Mouse (Mus musculus): Measurements from ENCODE around the gene C1rl. TPM values are rescaled to one million over a fixed set of nuclear protein-coding genes. Genes with fewer than 3 reads are reported as not detected.

The C1rl gene
- 0.29 and 0.38 TPM in 2 replicates for polyA plus RNA-seq (2014; fragmentation: Nextera tagmentation; extraction: Ambion mirVana)

DNA sequence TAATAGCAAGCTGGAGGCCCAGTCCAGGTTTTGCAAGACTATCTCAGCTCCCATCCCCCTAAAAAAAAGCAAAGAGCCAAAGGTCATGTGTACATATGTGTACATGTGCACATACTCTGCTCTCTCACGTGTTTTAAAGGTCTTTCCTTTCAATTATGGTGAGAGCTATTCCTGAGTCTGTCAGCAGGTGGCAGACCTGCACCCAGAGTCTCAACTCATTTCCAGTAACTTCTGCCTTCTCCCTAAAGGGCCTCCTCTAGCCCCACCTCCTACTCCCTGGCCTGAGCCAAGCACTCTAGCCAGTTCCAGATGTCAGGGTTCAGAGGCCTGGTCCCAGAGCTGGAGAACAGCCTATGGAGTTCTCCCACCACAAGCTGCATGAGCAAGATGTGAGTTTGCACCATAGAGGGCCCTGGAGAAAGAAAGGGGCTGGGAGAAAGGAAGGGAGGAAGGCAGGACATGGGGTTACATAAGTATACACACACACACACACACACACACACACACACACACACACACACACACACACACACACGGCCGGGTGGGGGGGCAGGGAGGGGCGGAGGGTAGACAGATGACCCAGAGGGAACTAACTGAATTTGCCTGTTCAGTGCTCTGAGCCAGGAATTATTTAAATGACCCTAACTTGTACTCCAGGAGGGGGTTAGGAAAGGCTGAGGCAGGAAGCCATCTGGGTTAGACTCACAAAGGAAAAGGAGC is at the start of gene C1rl:
Gene C1rl, plus strand, starts transcription at position 272 of the 720 bp plus-strand sequence.
- no peak within 1 kb of the TSS for H3K4me3 ChIP-seq (ENCODE audit: low read depth, low read length)
- no peaks in the 10 kb centered on the region for H3K36me3 ChIP-seq (replicated peaks; ENCODE audit: control insufficient read depth, insufficient read depth, low read depth, low read length)
- ATAC-seq (replicated peaks; ENCODE audit: insufficient number of reproducible peaks, low FRiP score, low TSS enrichment, low read depth) (peak; percentile 87), DNase-seq (ENCODE audit: low spot score) (peak; percentile 88)
- H3K4me2 ChIP-seq (ENCODE audit: low read depth, low read length), result no peak within 1 kb of the TSS
- 37% methylated on average over 4 of the region's 4 CpGs for WGBS
- H3K27me3 ChIP-seq (ENCODE audit: control insufficient read depth, insufficient read depth, low read length), result no peaks in the 10 kb centered on the region
- H3K4me1 ChIP-seq (ENCODE audit: control insufficient read depth, insufficient read depth, low read length), result no peaks in the 10 kb centered on the region
- no peak within 1 kb of the TSS for H3K27ac ChIP-seq (replicated peaks; ENCODE audit: low read depth, low read length)
- no peak within 1 kb of the TSS for H3K9ac ChIP-seq (replicated peaks; ENCODE audit: low read length)
- no peaks in the 10 kb centered on the region for H3K9me3 ChIP-seq (replicated peaks; ENCODE audit: control insufficient read depth, low read length)

DNA sequence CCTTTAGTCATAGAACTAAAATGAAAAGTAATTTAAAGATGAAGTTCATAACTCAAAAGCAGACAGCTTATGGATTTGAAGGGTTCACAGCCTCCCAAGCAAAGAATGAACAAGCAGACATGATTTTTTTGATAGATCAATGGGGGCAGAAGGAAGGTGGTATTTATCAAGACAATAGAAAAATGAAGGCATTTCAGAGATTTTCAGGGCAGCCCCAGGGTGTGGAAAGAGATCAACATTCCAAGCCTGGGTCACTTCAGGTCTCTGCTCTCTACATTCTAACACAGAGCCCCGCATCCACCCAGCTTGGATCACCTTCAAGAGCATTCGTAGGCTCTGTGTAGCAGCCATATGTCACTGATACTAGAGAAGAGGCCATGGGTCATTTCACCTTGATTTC is 49.6 kb upstream of the C1rl start:
- Histone ChIP-seq H3K4me2 (ENCODE audit: low read depth, low read length) (no peak overlapping the region), H3K27me3 (ENCODE audit: control insufficient read depth, insufficient read depth, low read length) (no peaks in the 10 kb centered on the region), H3K9me3 (replicated peaks; ENCODE audit: control insufficient read depth, low read length) (no peaks in the 10 kb centered on the region), H3K36me3 (replicated peaks; ENCODE audit: control insufficient read depth, insufficient read depth, low read depth, low read length) (no peaks in the 10 kb centered on the region), H3K9ac (replicated peaks; ENCODE audit: low read length) (no peak overlapping the region), H3K4me3 (ENCODE audit: low read depth, low read length) (no peak overlapping the region), H3K4me1 (ENCODE audit: control insufficient read depth, insufficient read depth, low read length) (no peaks in the 10 kb centered on the region), H3K27ac (replicated peaks; ENCODE audit: low read depth, low read length) (no peak overlapping the region)
- WGBS, result 72% methylated on average over 2 of the region's 2 CpGs
- DNase-seq (ENCODE audit: low spot score) (no peak), ATAC-seq (replicated peaks; ENCODE audit: insufficient number of reproducible peaks, low FRiP score, low TSS enrichment, low read depth) (no peak)

DNA sequence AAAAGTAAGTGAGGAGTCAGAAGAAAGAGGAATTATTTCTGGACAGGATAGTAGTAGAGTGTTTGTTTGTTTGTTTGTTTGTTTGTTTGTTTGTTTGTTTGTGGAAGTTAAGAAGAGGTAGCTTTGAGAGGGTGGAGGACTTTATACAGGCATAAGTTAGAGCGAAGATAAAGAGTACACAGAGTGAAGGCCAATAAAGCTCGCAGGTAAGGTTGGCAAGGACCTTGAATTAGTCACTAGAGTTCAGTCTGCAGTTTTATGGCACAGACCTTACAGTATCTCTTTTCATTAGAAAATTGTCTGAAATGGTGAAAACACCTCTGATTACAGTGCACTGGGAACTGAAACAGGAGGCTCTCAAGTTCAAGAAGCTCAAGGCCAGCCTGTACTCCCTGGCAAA is 46.9 kb upstream of the C1rl start:
- no peaks in the 10 kb centered on the region for H3K9me3 ChIP-seq (replicated peaks; ENCODE audit: control insufficient read depth, low read length)
- H3K4me1 ChIP-seq (ENCODE audit: control insufficient read depth, insufficient read depth, low read length), result no peaks in the 10 kb centered on the region
- DNase-seq (ENCODE audit: low spot score) (no peak), ATAC-seq (replicated peaks; ENCODE audit: insufficient number of reproducible peaks, low FRiP score, low TSS enrichment, low read depth) (no peak)
- no peak overlapping the region for H3K27ac ChIP-seq (replicated peaks; ENCODE audit: low read depth, low read length)
- no peak overlapping the region for H3K4me2 ChIP-seq (ENCODE audit: low read depth, low read length)
- H3K27me3 ChIP-seq (ENCODE audit: control insufficient read depth, insufficient read depth, low read length), result no peaks in the 10 kb centered on the region
- H3K9ac ChIP-seq (replicated peaks; ENCODE audit: low read length), result no peak overlapping the region
- no peak overlapping the region for H3K4me3 ChIP-seq (ENCODE audit: low read depth, low read length)
- WGBS, result 91% methylated on average over 2 of the region's 2 CpGs
- H3K36me3 ChIP-seq (replicated peaks; ENCODE audit: control insufficient read depth, insufficient read depth, low read depth, low read length), result no peaks in the 10 kb centered on the region

- ATAC-seq (replicated peaks; ENCODE audit: insufficient number of reproducible peaks, low FRiP score, low TSS enrichment, low read depth) (no peak), DNase-seq (ENCODE audit: low spot score) (no peak)
- H3K4me1 ChIP-seq (ENCODE audit: control insufficient read depth, insufficient read depth, low read length), result no peaks in the 10 kb centered on the region
- H3K36me3 ChIP-seq (replicated peaks; ENCODE audit: control insufficient read depth, insufficient read depth, low read depth, low read length), result no peaks in the 10 kb centered on the region
- no peaks in the 10 kb centered on the region for H3K9me3 ChIP-seq (replicated peaks; ENCODE audit: control insufficient read depth, low read length)
- H3K27me3 ChIP-seq (ENCODE audit: control insufficient read depth, insufficient read depth, low read length), result no peaks in the 10 kb centered on the region
- H3K4me2 ChIP-seq (ENCODE audit: low read depth, low read length), result no peak overlapping the region
- H3K9ac ChIP-seq (replicated peaks; ENCODE audit: low read length), result no peak overlapping the region
- H3K27ac ChIP-seq (replicated peaks; ENCODE audit: low read depth, low read length), result no peak overlapping the region
- WGBS, result 96% methylated on average over 9 of the region's 9 CpGs
- H3K4me3 ChIP-seq (ENCODE audit: low read depth, low read length), result no peak overlapping the region
Observed at GRCm38 (mm10) chr6:124446459-124446858, 46.5 kb upstream of the C1rl start.

DNA sequence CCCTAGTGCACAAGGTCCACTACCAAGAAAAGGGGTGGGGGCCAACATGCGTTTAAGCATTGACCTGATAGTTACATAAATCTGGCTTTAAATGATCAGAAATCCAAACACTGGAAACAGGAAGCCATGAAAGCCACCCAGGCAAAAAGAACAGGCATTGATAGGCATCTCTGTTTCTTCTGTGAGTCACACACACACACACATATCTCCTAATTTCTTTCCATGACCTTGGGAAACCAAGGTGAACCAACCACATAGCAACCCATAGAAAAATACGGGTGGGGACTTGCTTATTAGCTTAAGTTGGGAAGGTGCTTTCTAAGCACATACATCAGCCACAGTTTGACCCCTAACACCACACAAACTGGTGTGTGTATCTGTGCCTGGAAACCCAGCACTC is 45.6 kb upstream of the C1rl start:
- H3K27me3 ChIP-seq (ENCODE audit: control insufficient read depth, insufficient read depth, low read length), result no peaks in the 10 kb centered on the region
- H3K4me1 ChIP-seq (ENCODE audit: control insufficient read depth, insufficient read depth, low read length), result no peaks in the 10 kb centered on the region
- no peak overlapping the region for H3K4me2 ChIP-seq (ENCODE audit: low read depth, low read length)
- ATAC-seq (replicated peaks; ENCODE audit: insufficient number of reproducible peaks, low FRiP score, low TSS enrichment, low read depth) (no peak), DNase-seq (ENCODE audit: low spot score) (no peak)
- H3K27ac ChIP-seq (replicated peaks; ENCODE audit: low read depth, low read length), result no peak overlapping the region
- H3K9ac ChIP-seq (replicated peaks; ENCODE audit: low read length), result no peak overlapping the region
- no peaks in the 10 kb centered on the region for H3K36me3 ChIP-seq (replicated peaks; ENCODE audit: control insufficient read depth, insufficient read depth, low read depth, low read length)
- 87% methylated on average over 2 of the region's 2 CpGs for WGBS
- no peak overlapping the region for H3K4me3 ChIP-seq (ENCODE audit: low read depth, low read length)
- no peaks in the 10 kb centered on the region for H3K9me3 ChIP-seq (replicated peaks; ENCODE audit: control insufficient read depth, low read length)

DNA sequence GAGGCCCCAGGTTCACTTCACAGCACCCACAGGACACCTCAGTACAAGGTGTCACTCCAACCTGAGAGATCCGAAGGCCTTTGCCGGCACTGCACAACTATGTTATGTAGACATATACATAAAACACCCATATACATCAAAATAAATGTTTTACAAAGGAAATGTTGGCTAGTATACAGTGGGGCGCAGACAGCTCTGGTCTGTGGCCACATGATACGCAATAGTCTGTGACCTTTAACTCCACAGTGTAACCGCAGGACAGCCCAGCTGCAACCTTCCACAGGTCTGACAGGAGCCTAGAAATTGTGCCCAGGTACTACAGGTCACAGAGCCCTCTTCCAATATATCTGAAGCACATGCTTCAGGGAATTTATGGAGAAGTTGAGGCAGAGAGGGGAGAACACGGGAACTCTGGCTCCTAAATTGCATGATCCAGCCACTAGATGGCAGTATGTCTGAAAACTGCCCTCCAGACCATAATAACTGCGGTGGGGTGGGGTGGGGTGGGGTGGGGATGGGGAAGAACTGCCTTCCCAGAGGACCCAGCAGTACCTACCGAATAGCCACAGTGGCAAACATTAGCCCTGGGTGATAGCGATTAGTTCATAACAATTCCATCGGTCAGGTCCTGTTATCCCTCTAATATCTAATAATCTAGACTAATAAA is 44.6 kb upstream of the C1rl start:
- Histone ChIP-seq H3K4me3 (ENCODE audit: low read depth, low read length) (no peak overlapping the region), H3K27ac (replicated peaks; ENCODE audit: low read depth, low read length) (no peak overlapping the region), H3K27me3 (ENCODE audit: control insufficient read depth, insufficient read depth, low read length) (no peaks in the 10 kb centered on the region), H3K9ac (replicated peaks; ENCODE audit: low read length) (no peak overlapping the region), H3K4me1 (ENCODE audit: control insufficient read depth, insufficient read depth, low read length) (no peaks in the 10 kb centered on the region), H3K36me3 (replicated peaks; ENCODE audit: control insufficient read depth, insufficient read depth, low read depth, low read length) (no peaks in the 10 kb centered on the region), H3K9me3 (replicated peaks; ENCODE audit: control insufficient read depth, low read length) (no peaks in the 10 kb centered on the region), H3K4me2 (ENCODE audit: low read depth, low read length) (no peak overlapping the region)
- WGBS, result 71% methylated on average over 10 of the region's 10 CpGs
- DNase-seq (ENCODE audit: low spot score), result peak; percentile 9
- no peak for ATAC-seq (replicated peaks; ENCODE audit: insufficient number of reproducible peaks, low FRiP score, low TSS enrichment, low read depth)

- H3K4me1 ChIP-seq (ENCODE audit: control insufficient read depth, insufficient read depth, low read length), result no peaks in the 10 kb centered on the region
- no peaks in the 10 kb centered on the region for H3K9me3 ChIP-seq (replicated peaks; ENCODE audit: control insufficient read depth, low read length)
- no peaks in the 10 kb centered on the region for H3K27me3 ChIP-seq (ENCODE audit: control insufficient read depth, insufficient read depth, low read length)
- DNase-seq (ENCODE audit: low spot score) (no peak), ATAC-seq (replicated peaks; ENCODE audit: insufficient number of reproducible peaks, low FRiP score, low TSS enrichment, low read depth) (no peak)
- H3K4me2 ChIP-seq (ENCODE audit: low read depth, low read length), result no peak overlapping the region
- no peak overlapping the region for H3K27ac ChIP-seq (replicated peaks; ENCODE audit: low read depth, low read length)
- no peak overlapping the region for H3K4me3 ChIP-seq (ENCODE audit: low read depth, low read length)
- 93% methylated on average over 16 of the region's 16 CpGs for WGBS
- no peaks in the 10 kb centered on the region for H3K36me3 ChIP-seq (replicated peaks; ENCODE audit: control insufficient read depth, insufficient read depth, low read depth, low read length)
- H3K9ac ChIP-seq (replicated peaks; ENCODE audit: low read length), result no peak overlapping the region
Observed at GRCm38 (mm10) chr6:124448959-124449667, 43.8 kb upstream of the C1rl start.
